Mouse (Mus musculus): ENCODE results near the gene Sqor. TPM values are rescaled to one million over a fixed set of nuclear protein-coding genes. Genes with fewer than 3 reads are reported as not detected.
A peak's percentile ranks its signal among the peaks of the same experiment; 100 is the strongest.

Gene Sqor
- 12.2 and 15.2 TPM in 2 replicates for polyA plus RNA-seq (2012; rRNA removed)

- no peaks in the 10 kb centered on the region for H3K27me3 ChIP-seq (ENCODE audit: control insufficient read depth, insufficient read depth, low read length)
- H3K4me3 ChIP-seq (ENCODE audit: control insufficient read depth, insufficient read depth, low read length) = peak within 1 kb of the TSS; percentile 80
- H3K27ac ChIP-seq (ENCODE audit: control insufficient read depth, insufficient read depth, low read length) = peak within 1 kb of the TSS; percentile 47; the same call in 1 of the 2 replicates
- 4% methylated on average over 46 of the region's 46 CpGs for WGBS
- no peaks in the 10 kb centered on the region for H3K36me3 ChIP-seq (ENCODE audit: control insufficient read depth, insufficient read depth, low read length)
- peaks cover 9% of the 10 kb centered on the region for H3K4me1 ChIP-seq (replicated peaks; ENCODE audit: control insufficient read depth, insufficient read depth, low read length)
- DNase-seq = peak; percentile 64
- TF ChIP-seq CTCF (IDR thresholded peaks at IDR 0.05; ENCODE audit: borderline replicate concordance, control insufficient read depth, extremely low read depth, insufficient read depth, low read length, poor library complexity) = no peak
- peak; percentile 57; the same call in 1 of the 2 replicates for TF ChIP-seq POLR2A (IDR thresholded peaks at IDR 0.05; ENCODE audit: control insufficient read depth, extremely low read depth, insufficient read depth, low read length, poor library complexity)
Observed at GRCm38 (mm10) chr2:122765071-122765793, at the start of gene Sqor. Gene Sqor, plus strand, starts transcription at chr2:122765237.

- no peaks in the 10 kb centered on the region for H3K27me3 ChIP-seq (ENCODE audit: control insufficient read depth, insufficient read depth, low read length)
- WGBS = 30% methylated on average over 3 of the region's 3 CpGs
- TF ChIP-seq CTCF (IDR thresholded peaks at IDR 0.05; ENCODE audit: borderline replicate concordance, control insufficient read depth, extremely low read depth, insufficient read depth, low read length, poor library complexity) (no peak), POLR2A (IDR thresholded peaks at IDR 0.05; ENCODE audit: control insufficient read depth, extremely low read depth, insufficient read depth, low read length, poor library complexity) (no peak)
- DNase-seq = peak; percentile 32
- no peak overlapping the region for H3K4me3 ChIP-seq (ENCODE audit: control insufficient read depth, insufficient read depth, low read length)
- H3K36me3 ChIP-seq (ENCODE audit: control insufficient read depth, insufficient read depth, low read length) = no peaks in the 10 kb centered on the region
- peak overlapping the region; percentile 60 for H3K27ac ChIP-seq (ENCODE audit: control insufficient read depth, insufficient read depth, low read length)
- H3K4me1 ChIP-seq (replicated peaks; ENCODE audit: control insufficient read depth, insufficient read depth, low read length) = peaks cover 19% of the 10 kb centered on the region
Observed at GRCm38 (mm10) chr2:122716301-122716842, 48.7 kb upstream of the Sqor start.

GRCm38 (mm10) chr2:122719232-122719631 is 45.8 kb upstream of the Sqor start:
- no peak overlapping the region for H3K27ac ChIP-seq (ENCODE audit: control insufficient read depth, insufficient read depth, low read length)
- H3K4me1 ChIP-seq (replicated peaks; ENCODE audit: control insufficient read depth, insufficient read depth, low read length) = peaks cover 17% of the 10 kb centered on the region
- H3K4me3 ChIP-seq (ENCODE audit: control insufficient read depth, insufficient read depth, low read length) = no peak overlapping the region
- TF ChIP-seq POLR2A (IDR thresholded peaks at IDR 0.05; ENCODE audit: control insufficient read depth, extremely low read depth, insufficient read depth, low read length, poor library complexity) = no peak
- no peak for TF ChIP-seq CTCF (IDR thresholded peaks at IDR 0.05; ENCODE audit: borderline replicate concordance, control insufficient read depth, extremely low read depth, insufficient read depth, low read length, poor library complexity)
- DNase-seq = no peak
- no peaks in the 10 kb centered on the region for H3K36me3 ChIP-seq (ENCODE audit: control insufficient read depth, insufficient read depth, low read length)
- WGBS = 80% methylated on average over 1 of the region's 1 CpGs
- H3K27me3 ChIP-seq (ENCODE audit: control insufficient read depth, insufficient read depth, low read length) = no peaks in the 10 kb centered on the region

GRCm38 (mm10) chr2:122720564-122720963 is 44.5 kb upstream of the Sqor start:
- no peaks in the 10 kb centered on the region for H3K36me3 ChIP-seq (ENCODE audit: control insufficient read depth, insufficient read depth, low read length)
- H3K4me1 ChIP-seq (replicated peaks; ENCODE audit: control insufficient read depth, insufficient read depth, low read length) = peaks cover 15% of the 10 kb centered on the region
- WGBS = 2% methylated on average over 3 of the region's 3 CpGs
- H3K27ac ChIP-seq (ENCODE audit: control insufficient read depth, insufficient read depth, low read length) = peak overlapping the region; percentile 100
- TF ChIP-seq POLR2A (IDR thresholded peaks at IDR 0.05; ENCODE audit: control insufficient read depth, extremely low read depth, insufficient read depth, low read length, poor library complexity) (no peak), CTCF (IDR thresholded peaks at IDR 0.05; ENCODE audit: borderline replicate concordance, control insufficient read depth, extremely low read depth, insufficient read depth, low read length, poor library complexity) (no peak)
- H3K27me3 ChIP-seq (ENCODE audit: control insufficient read depth, insufficient read depth, low read length) = no peaks in the 10 kb centered on the region
- H3K4me3 ChIP-seq (ENCODE audit: control insufficient read depth, insufficient read depth, low read length) = no peak overlapping the region
- peak; percentile 58 for DNase-seq

- H3K4me1 ChIP-seq (replicated peaks; ENCODE audit: control insufficient read depth, insufficient read depth, low read length) = peaks cover 7% of the 10 kb centered on the region
- H3K4me3 ChIP-seq (ENCODE audit: control insufficient read depth, insufficient read depth, low read length) = no peak overlapping the region
- 66% methylated on average over 10 of the region's 10 CpGs for WGBS
- no peaks in the 10 kb centered on the region for H3K36me3 ChIP-seq (ENCODE audit: control insufficient read depth, insufficient read depth, low read length)
- TF ChIP-seq CTCF (IDR thresholded peaks at IDR 0.05; ENCODE audit: borderline replicate concordance, control insufficient read depth, extremely low read depth, insufficient read depth, low read length, poor library complexity) = peak; percentile 64; the same call in 1 of the 2 replicates
- no peak for TF ChIP-seq POLR2A (IDR thresholded peaks at IDR 0.05; ENCODE audit: control insufficient read depth, extremely low read depth, insufficient read depth, low read length, poor library complexity)
- no peak overlapping the region for H3K27ac ChIP-seq (ENCODE audit: control insufficient read depth, insufficient read depth, low read length)
- no peaks in the 10 kb centered on the region for H3K27me3 ChIP-seq (ENCODE audit: control insufficient read depth, insufficient read depth, low read length)
- DNase-seq = peak; percentile 62
Observed at GRCm38 (mm10) chr2:122725604-122726003, 39.4 kb upstream of the Sqor start.

GRCm38 (mm10) chr2:122731456-122731855 is 33.6 kb upstream of the Sqor start:
- WGBS = 88% methylated on average over 2 of the region's 2 CpGs
- no peak for DNase-seq
- no peaks in the 10 kb centered on the region for H3K4me1 ChIP-seq (replicated peaks; ENCODE audit: control insufficient read depth, insufficient read depth, low read length)
- H3K27me3 ChIP-seq (ENCODE audit: control insufficient read depth, insufficient read depth, low read length) = no peaks in the 10 kb centered on the region
- TF ChIP-seq CTCF (IDR thresholded peaks at IDR 0.05; ENCODE audit: borderline replicate concordance, control insufficient read depth, extremely low read depth, insufficient read depth, low read length, poor library complexity) (no peak), POLR2A (IDR thresholded peaks at IDR 0.05; ENCODE audit: control insufficient read depth, extremely low read depth, insufficient read depth, low read length, poor library complexity) (no peak)
- no peak overlapping the region for H3K27ac ChIP-seq (ENCODE audit: control insufficient read depth, insufficient read depth, low read length)
- H3K36me3 ChIP-seq (ENCODE audit: control insufficient read depth, insufficient read depth, low read length) = no peaks in the 10 kb centered on the region
- no peak overlapping the region for H3K4me3 ChIP-seq (ENCODE audit: control insufficient read depth, insufficient read depth, low read length)

All from thymus, adult 2 months (tissue).